In the genomic region with DNA sequence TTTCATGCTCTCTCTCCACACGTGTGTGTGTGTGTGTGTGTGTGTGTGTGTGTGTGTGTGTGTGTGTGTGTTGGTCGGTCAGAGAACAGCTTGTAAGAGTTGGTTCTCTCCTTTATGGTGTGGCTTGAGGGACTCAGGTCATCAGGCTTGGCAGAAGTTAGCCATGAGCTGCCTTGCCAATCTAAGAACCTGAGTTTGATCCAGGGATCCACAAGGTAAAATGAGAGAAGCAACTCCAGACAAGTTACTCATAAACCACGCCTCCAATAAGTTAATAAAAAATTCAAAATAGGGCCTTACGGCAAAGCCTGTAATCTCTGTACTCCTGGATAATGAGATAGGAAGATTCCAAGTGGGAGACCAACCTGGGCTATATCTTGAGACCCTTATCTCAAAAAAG, we compare ENCODE assay signal across 22 mouse cellular contexts. TPM values are rescaled to one million over a fixed set of nuclear protein-coding genes. Genes with fewer than 3 reads are reported as not detected.
DNase-seq lines count a peak whose midpoint lies in the region; TF ChIP-seq lines count a peak whose summit lies in the region.
"Had no signal": no experiment of that assay in that cellular context is flagged by ENCODE, and none has a peak within 500 bp of the region (broad histone marks: within the 10 kb centered on the region; RNA-seq: fewer than 3 reads in every experiment).

No protein-coding gene starts in this region.

- TF ChIP-seq POLR2A in kidney, adult 2 months (IDR thresholded peaks at IDR 0.05; ENCODE audit: low read depth, low read length) = no peak
- no peak for TF ChIP-seq POLR2A in liver, adult 2 months (IDR thresholded peaks at IDR 0.05; ENCODE audit: extremely low read depth, insufficient read depth, low read length)

- WGBS in kidney, adult 2 months = 61% methylated on average over 4 of the region's 4 CpGs
- 27% methylated on average over 4 of the region's 4 CpGs for WGBS in liver, adult 2 months

- H3K9ac ChIP-seq in liver, adult 2 months (ENCODE audit: low read depth, low read length) = no peak overlapping the region

- no peak overlapping the region for H3K4me3 ChIP-seq in kidney, adult 2 months (ENCODE audit: insufficient read depth, low read depth, low read length)
- H3K4me3 ChIP-seq in liver, adult 2 months (ENCODE audit: insufficient read depth, low read depth, low read length) = no peak overlapping the region

- no peaks in the 10 kb centered on the region; the same call in 1 of the 2 replicates for H3K79me2 ChIP-seq in liver, adult 2 months (ENCODE audit: control insufficient read depth, insufficient read depth, low read length)

- DNase-seq in kidney, adult 2 months = peak; percentile 61
- DNase-seq in kidney, adult 8-10 months = no peak
- DNase-seq in kidney, adult 9 months = peak; percentile 47
- no peak for DNase-seq in kidney, postnatal 25 days
- DNase-seq in liver, adult 2 months (ENCODE audit: extremely low read depth, low read depth, low spot score) = peak; percentile 75
- DNase-seq in liver = no peak
- DNase-seq: adrenal gland, adult 2 months; adrenal gland, adult 8-10 months; adrenal gland, postnatal 10 days; adrenal gland, postnatal 14 days; adrenal gland, postnatal 25 days; adrenal gland, postnatal 36 days; B cell, adult 2 months; cerebellum, adult 11 months; cerebellum, adult 11-12 months; cerebellum, adult 18-20 months had no signal

- TF ChIP-seq CTCF in kidney, adult 2 months (conservative IDR thresholded peaks at IDR 0.05; ENCODE audit: insufficient read depth, insufficient read length, low read depth, low read length) = no peak
- no peak for TF ChIP-seq CTCF in liver, adult 2 months (IDR thresholded peaks at IDR 0.05; ENCODE audit: low read depth, low read length)

- no peaks in the 10 kb centered on the region for H3K27me3 ChIP-seq in kidney, adult 2 months (replicated peaks; ENCODE audit: control insufficient read depth, insufficient read depth, low read length)
- no peaks in the 10 kb centered on the region for H3K27me3 ChIP-seq in liver, adult 2 months (ENCODE audit: control insufficient read depth, insufficient read depth, low read length)
- H3K27me3 ChIP-seq: CH12.LX, Patski had no signal

- peaks cover 4% of the 10 kb centered on the region for H3K36me3 ChIP-seq in kidney, adult 2 months (ENCODE audit: control insufficient read depth, insufficient read depth, low read length)
- H3K36me3 ChIP-seq in liver, adult 2 months (ENCODE audit: control insufficient read depth, insufficient read depth, low read length) = peaks cover 20% of the 10 kb centered on the region

- peaks cover 3% of the 10 kb centered on the region; the same call in 1 of the 2 replicates for H3K4me1 ChIP-seq in kidney, adult 2 months (ENCODE audit: control insufficient read depth, insufficient read depth, low read length)
- H3K4me1 ChIP-seq in liver, adult 2 months (ENCODE audit: control insufficient read depth, insufficient read depth, low read length) = peaks cover 12% of the 10 kb centered on the region; the same call in 1 of the 2 replicates

- no peak overlapping the region for H3K27ac ChIP-seq in kidney, adult 2 months (ENCODE audit: insufficient read depth, low read depth, low read length)
- peak overlapping the region; percentile 18; the same call in 1 of the 2 replicates for H3K27ac ChIP-seq in liver, adult 2 months (replicated peaks; ENCODE audit: insufficient read depth, low read depth, low read length)

RNA-seq across cellular contexts. Expression of gene Gabpb2, which starts 9.4 kb away (rescaled TPM):
- 9.8 and 10.6 TPM in 2 replicates for polyA plus RNA-seq in kidney, adult 2 months (2012; rRNA removed)
- total RNA-seq in liver, adult 2 months (2014; rRNA removed) = 13.7 and 17.6 TPM in 2 replicates
- 4.4 and 6.1 TPM in 2 replicates for polyA plus RNA-seq in liver, adult 2 months (2012; rRNA removed)

RNA-seq across cellular contexts. Expression of gene Cdc42se1, which starts 20.2 kb away (rescaled TPM):
- polyA plus RNA-seq in kidney, adult 2 months (2012; rRNA removed) = 77.5 and 83.7 TPM in 2 replicates
- 8.9 and 12.3 TPM in 2 replicates for total RNA-seq in liver, adult 2 months (2014; rRNA removed)
- 12.4 and 13.1 TPM in 2 replicates for polyA plus RNA-seq in liver, adult 2 months (2012; rRNA removed)

RNA-seq across cellular contexts. Expression of gene Mllt11, which starts 23.7 kb away (rescaled TPM):
- polyA plus RNA-seq in kidney, adult 2 months (2012; rRNA removed) = 30.6 and 31.4 TPM in 2 replicates
- 0.81 and 0.83 TPM in 2 replicates for total RNA-seq in liver, adult 2 months (2014; rRNA removed)
- polyA plus RNA-seq in liver, adult 2 months (2012; rRNA removed) = 0.81 and 1.4 TPM in 2 replicates

RNA-seq across cellular contexts. Expression of gene Gm128, which starts 33.1 kb away (rescaled TPM):
- polyA plus RNA-seq in kidney, adult 2 months (2012; rRNA removed) = 5.9 TPM in 2 replicates
- total RNA-seq in liver, adult 2 months (2014; rRNA removed) = 0.09 TPM in 1 of 2 replicates, not detected in the other
- 0.06 TPM in 1 of 2 replicates, not detected in the other for polyA plus RNA-seq in liver, adult 2 months (2012; rRNA removed)
- total RNA-seq: adrenal gland, postnatal 14 days; CH12.LX; G1E had no signal
- polyA plus RNA-seq: G1E had no signal

RNA-seq across cellular contexts. Expression of gene Bnipl, which starts 42.7 kb away (rescaled TPM):
- polyA plus RNA-seq in kidney, adult 2 months (2012; rRNA removed) = 0.09 and 0.41 TPM in 2 replicates
- total RNA-seq in liver, adult 2 months (2014; rRNA removed) = 0.07 TPM in 1 of 2 replicates, not detected in the other
- 0.16 TPM in 1 of 2 replicates, not detected in the other for polyA plus RNA-seq in liver, adult 2 months (2012; rRNA removed)
- total RNA-seq: adrenal gland, adult 18-20 months; adrenal gland, adult 2 months; CH12.LX; G1E had no signal
- polyA plus RNA-seq: activated CD4-positive, CD25-positive, alpha-beta regulatory T cell, adult 4 months; adrenal gland, adult 2 months; CD4-positive, CD25-positive, alpha-beta regulatory T cell, adult 4 months had no signal

Comparison
In these comparisons a context has a peak if more than half of its experiments do, and no peak if none do; other contexts are left out.
1. DNase-seq: peak in kidney, adult 2 months (single experiment), kidney, adult 9 months (single experiment) and liver, adult 2 months (single experiment); none in kidney, adult 8-10 months (0 of 2), kidney, postnatal 25 days (0 of 2) and liver (single experiment).
2. RNA of gene Mllt11, which starts 23.7 kb away (polyA plus RNA-seq): 30.6 to 31.4 TPM in kidney, adult 2 months; 0.81 to 1.4 TPM in liver, adult 2 months; every median in the first group is over 10 times any median in the second.